In genomic region chr13:16280742-16281141, GRCm38 (mm10) we compare ENCODE assay signal across 31 mouse cellular contexts.
"Had no signal": no experiment of that assay in that cellular context is flagged by ENCODE, and none has a peak within 500 bp of the region (broad histone marks: within the 10 kb centered on the region; RNA-seq: fewer than 3 reads in every experiment).

No protein-coding gene starts in this region.

- H3K9ac ChIP-seq: heart, embryonic 12.5 days; heart, embryonic 15.5 days; hindbrain, embryonic 12.5 days; hindbrain, embryonic 13.5 days; hindbrain, embryonic 14.5 days; hindbrain, embryonic 15.5 days; intestine, embryonic 15.5 days; kidney, embryonic 15.5 days had no signal

- H3K4me1 ChIP-seq: hindbrain, embryonic 10.5 days; hindbrain, embryonic 12.5 days; hindbrain, embryonic 13.5 days; hindbrain, embryonic 15.5 days; intestine, embryonic 15.5 days; kidney, embryonic 15.5 days had no signal

- H3K4me2 ChIP-seq: heart, embryonic 11.5 days; heart, embryonic 12.5 days; heart, embryonic 15.5 days; hindbrain, embryonic 12.5 days; hindbrain, embryonic 13.5 days; hindbrain, embryonic 14.5 days; hindbrain, embryonic 15.5 days; intestine, embryonic 15.5 days; kidney, embryonic 15.5 days had no signal

- H3K27ac ChIP-seq: heart, embryonic 15.5 days; hindbrain, embryonic 10.5 days; hindbrain, embryonic 12.5 days; hindbrain, embryonic 13.5 days; hindbrain, embryonic 14.5 days; hindbrain, embryonic 15.5 days; hindbrain, postnatal 0 days; intestine, embryonic 15.5 days; kidney, embryonic 15.5 days; kidney, postnatal 0 days; layer of hippocampus, adult 2 months had no signal

- H3K27me3 ChIP-seq: heart, embryonic 12.5 days; heart, embryonic 15.5 days; hindbrain, embryonic 12.5 days; hindbrain, embryonic 13.5 days; hindbrain, embryonic 15.5 days; intestine, embryonic 15.5 days; kidney, embryonic 15.5 days had no signal

- H3K9me3 ChIP-seq: heart, embryonic 12.5 days; heart, embryonic 15.5 days; hindbrain, embryonic 10.5 days; hindbrain, embryonic 12.5 days; hindbrain, embryonic 13.5 days; hindbrain, embryonic 15.5 days; intestine, embryonic 15.5 days; kidney, embryonic 15.5 days had no signal

- ATAC-seq: hindbrain, embryonic 16.5 days; hindbrain, postnatal 0 days; inflammation-experienced regulatory T-cells, adult 6 months had no signal

- DNase-seq: heart, postnatal 10 days; heart, postnatal 14 days; heart, postnatal 36 days; heart, postnatal 4 days; kidney, adult 11 months; kidney, adult 18-20 months; kidney, adult 2 months; kidney, adult 8-10 months; kidney, adult 9 months; kidney, postnatal 10 days; kidney, postnatal 14 days; kidney, postnatal 25 days; kidney, postnatal 36 days; kidney, postnatal 4 days; layer of hippocampus, adult 9-11 months; layer of hippocampus, postnatal 36 days had no signal

- H3K4me3 ChIP-seq: heart, embryonic 12.5 days; heart, embryonic 15.5 days; hindbrain, embryonic 10.5 days; hindbrain, embryonic 12.5 days; hindbrain, embryonic 13.5 days; hindbrain, embryonic 15.5 days; intestine, embryonic 15.5 days; kidney, embryonic 15.5 days; layer of hippocampus, adult 2 months had no signal

- H3K36me3 ChIP-seq: heart, embryonic 12.5 days; heart, embryonic 15.5 days; hindbrain, embryonic 10.5 days; hindbrain, embryonic 12.5 days; hindbrain, embryonic 13.5 days; hindbrain, embryonic 15.5 days; intestine, embryonic 15.5 days; kidney, embryonic 15.5 days had no signal
